Mouse (Mus musculus): ENCODE data around the gene Plekho1.
"Not testable (repeated sequence)": the region's sequence is repeated elsewhere in the genome, so short reads cannot be mapped to it uniquely, and the experiment has no call there.

Gene Plekho1

GRCm38 (mm10) chr3:95980276-95980970, 15.4 kb downstream of the Plekho1 start:
- DNase-seq (ENCODE audit: low read depth, low spot score): no peak

GRCm38 (mm10) chr3:95978265-95978664, 17.5 kb downstream of the Plekho1 start:
- no peak for DNase-seq (ENCODE audit: low read depth, low spot score)

- not testable (repeated sequence) for DNase-seq (ENCODE audit: low read depth, low spot score)
Observed at GRCm38 (mm10) chr3:95977587-95977986, 18.2 kb downstream of the Plekho1 start.

GRCm38 (mm10) chr3:95977079-95977478, 18.7 kb downstream of the Plekho1 start:
- DNase-seq (ENCODE audit: low read depth, low spot score): no peak

- DNase-seq (ENCODE audit: low read depth, low spot score): peak; percentile 62
Observed at GRCm38 (mm10) chr3:95972873-95973634, 22.7 kb downstream of the Plekho1 start.

GRCm38 (mm10) chr3:95972251-95972872, 23.4 kb downstream of the Plekho1 start:
- DNase-seq (ENCODE audit: low read depth, low spot score): no peak

- not testable (repeated sequence) for DNase-seq (ENCODE audit: low read depth, low spot score)
Observed at GRCm38 (mm10) chr3:95970661-95971060, 25.1 kb downstream of the Plekho1 start.

- DNase-seq (ENCODE audit: low read depth, low spot score): no peak
Observed at GRCm38 (mm10) chr3:95969277-95969676, 26.5 kb downstream of the Plekho1 start.

- peak; percentile 55 for DNase-seq (ENCODE audit: low read depth, low spot score)
Observed at GRCm38 (mm10) chr3:95965518-95966451, 30.0 kb downstream of the Plekho1 start.

GRCm38 (mm10) chr3:95963681-95964080, 32.1 kb downstream of the Plekho1 start:
- no peak for DNase-seq (ENCODE audit: low read depth, low spot score)

GRCm38 (mm10) chr3:95963230-95963629, 32.6 kb downstream of the Plekho1 start:
- no peak for DNase-seq (ENCODE audit: low read depth, low spot score)

- not testable (repeated sequence) for DNase-seq (ENCODE audit: low read depth, low spot score)
Observed at GRCm38 (mm10) chr3:95962182-95962581, 33.6 kb downstream of the Plekho1 start.

- DNase-seq (ENCODE audit: low read depth, low spot score): no peak
Observed at GRCm38 (mm10) chr3:95959807-95960206, 36.0 kb downstream of the Plekho1 start.

- DNase-seq (ENCODE audit: low read depth, low spot score): peak; percentile 25
Observed at GRCm38 (mm10) chr3:95959082-95959481, 36.7 kb downstream of the Plekho1 start.

- no peak for DNase-seq (ENCODE audit: low read depth, low spot score)
Observed at GRCm38 (mm10) chr3:95957359-95958148, 38.2 kb downstream of the Plekho1 start.

GRCm38 (mm10) chr3:95955318-95955717, 40.5 kb downstream of the Plekho1 start:
- no peak for DNase-seq (ENCODE audit: low read depth, low spot score)

- not testable (repeated sequence) for DNase-seq (ENCODE audit: low read depth, low spot score)
Observed at GRCm38 (mm10) chr3:95954648-95955173, 41.1 kb downstream of the Plekho1 start.

- no peak for DNase-seq (ENCODE audit: low read depth, low spot score)
Observed at GRCm38 (mm10) chr3:95953522-95953921, 42.3 kb downstream of the Plekho1 start.

GRCm38 (mm10) chr3:95953023-95953422, 42.8 kb downstream of the Plekho1 start:
- no peak for DNase-seq (ENCODE audit: low read depth, low spot score)

GRCm38 (mm10) chr3:95951566-95951965, 44.2 kb downstream of the Plekho1 start:
- DNase-seq (ENCODE audit: low read depth, low spot score): not testable (repeated sequence)

Data from forelimb bud, embryonic 11.5 days (tissue).